ENCODE assay signal across 11 mouse cellular contexts in the genomic region with DNA sequence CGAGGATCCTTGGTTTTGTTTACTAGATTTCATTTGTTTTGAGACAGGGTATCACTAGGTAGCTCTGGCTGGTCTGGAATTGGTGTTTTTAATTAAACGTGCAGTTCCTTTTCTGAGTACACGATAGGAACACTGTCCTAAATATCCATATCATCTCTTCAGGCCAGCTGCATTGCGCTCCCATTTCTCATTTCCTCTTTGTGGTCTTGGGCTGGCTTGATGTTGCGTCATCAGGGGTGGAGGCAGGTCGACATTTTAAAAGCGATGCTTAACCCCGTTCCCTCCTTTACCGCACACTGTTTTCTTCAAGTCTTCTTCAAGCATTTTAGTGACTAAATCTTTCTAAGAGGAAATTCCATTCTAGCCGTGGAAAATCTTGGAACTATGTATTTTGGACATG.
A peak's percentile ranks its signal among the peaks of the same experiment; 100 is the strongest.
DNase-seq lines count a peak whose midpoint lies in the region; ATAC-seq and TF ChIP-seq lines count a peak whose summit lies in the region.
"Had no signal": no experiment of that assay in that cellular context is flagged by ENCODE, and none has a peak within 500 bp of the region (broad histone marks: within the 10 kb centered on the region; RNA-seq: fewer than 3 reads in every experiment).

No protein-coding gene starts in this region.

- no peak overlapping the region for H3K4me2 ChIP-seq in embryonic facial prominence, embryonic 14.5 days (ENCODE audit: low read depth, low read length)
- no peak overlapping the region for H3K4me2 ChIP-seq in liver, postnatal 0 days (ENCODE audit: low read depth, low read length)
- H3K4me2 ChIP-seq in CH12.LX (ENCODE audit: insufficient read depth, low read depth, poor library complexity, severe bottlenecking) = peak overlapping the region; percentile 39
- H3K4me2 ChIP-seq: liver, embryonic 12.5 days; midbrain, embryonic 13.5 days had no signal

- ATAC-seq in embryonic facial prominence, embryonic 14.5 days (ENCODE audit: low read depth) = no peak
- no peak for ATAC-seq in liver, postnatal 0 days
- ATAC-seq in megakaryocyte-erythroid progenitor cell, adult 5-6 weeks (replicated peaks; ENCODE audit: low FRiP score, low TSS enrichment, poor library complexity, severe bottlenecking) = no peak
- ATAC-seq: liver, embryonic 12.5 days; midbrain, embryonic 13.5 days had no signal

- no peak for TF ChIP-seq POLR2A in liver, adult 2 months (IDR thresholded peaks at IDR 0.05; ENCODE audit: extremely low read depth, insufficient read depth, low read length)
- no peak for TF ChIP-seq POLR2A in CH12.LX (IDR thresholded peaks at IDR 0.05; ENCODE audit: low read depth, low read length)

- H3K4me3 ChIP-seq in embryonic facial prominence, embryonic 14.5 days (ENCODE audit: low read depth, low read length) = no peak overlapping the region
- no peak overlapping the region for H3K4me3 ChIP-seq in embryonic facial prominence, embryonic 10.5 days
- no peak overlapping the region for H3K4me3 ChIP-seq in liver, adult 2 months (ENCODE audit: insufficient read depth, low read depth, low read length)
- H3K4me3 ChIP-seq in liver, postnatal 0 days (ENCODE audit: low read depth, low read length) = no peak overlapping the region
- H3K4me3 ChIP-seq in CH12.LX (replicated peaks in 1 of 3; ENCODE audit: low read depth in 2 of 3, low read length in 2 of 3, poor library complexity in 1 of 3) = no peak overlapping the region
- H3K4me3 ChIP-seq: liver, embryonic 12.5 days; midbrain, embryonic 13.5 days had no signal

- dilution Hi-C loops in CH12.LX (cut with MboI; ENCODE audit: extremely low pct_ligation_motif_present, extremely low pct_unique_long_range_greater_than_20kb, low sequenced_read_pairs) = no loop called here

- no peaks in the 10 kb centered on the region for H3K4me1 ChIP-seq in embryonic facial prominence, embryonic 14.5 days (ENCODE audit: control insufficient read depth, insufficient read depth, low read length)
- H3K4me1 ChIP-seq in embryonic facial prominence, embryonic 10.5 days = no peaks in the 10 kb centered on the region
- no peaks in the 10 kb centered on the region for H3K4me1 ChIP-seq in liver, adult 2 months (ENCODE audit: control insufficient read depth, insufficient read depth, low read length)
- H3K4me1 ChIP-seq in liver, postnatal 0 days (ENCODE audit: insufficient read depth) = no peaks in the 10 kb centered on the region
- H3K4me1 ChIP-seq in CH12.LX (ENCODE audit: control insufficient read depth in 1 of 2, insufficient read depth in 2 of 2) = peaks cover 0 to 7% of the 10 kb centered on the region in 2 experiments; a peak in 2 of 4 replicates
- H3K4me1 ChIP-seq: liver, embryonic 12.5 days; midbrain, embryonic 13.5 days had no signal

- no peaks in the 10 kb centered on the region for H3K79me2 ChIP-seq in liver, adult 2 months (ENCODE audit: control insufficient read depth, insufficient read depth, low read length)
- H3K79me2 ChIP-seq in CH12.LX (replicated peaks; ENCODE audit: control insufficient read depth, extremely low read depth, insufficient read depth, poor library complexity, severe bottlenecking) = no peaks in the 10 kb centered on the region

- no peaks in the 10 kb centered on the region for H3K36me3 ChIP-seq in embryonic facial prominence, embryonic 14.5 days (ENCODE audit: control insufficient read depth, insufficient read depth, low read length)
- H3K36me3 ChIP-seq in embryonic facial prominence, embryonic 10.5 days (replicated peaks) = no peaks in the 10 kb centered on the region
- H3K36me3 ChIP-seq in liver, adult 2 months (ENCODE audit: control insufficient read depth, insufficient read depth, low read length) = no peaks in the 10 kb centered on the region
- H3K36me3 ChIP-seq in liver, postnatal 0 days (replicated peaks; ENCODE audit: insufficient read depth, low read length) = no peaks in the 10 kb centered on the region
- no peaks in the 10 kb centered on the region for H3K36me3 ChIP-seq in CH12.LX (replicated peaks in 1 of 2; ENCODE audit: control insufficient read depth in 1 of 2, insufficient read depth in 1 of 2, low read length in 1 of 2)
- H3K36me3 ChIP-seq: liver, embryonic 12.5 days; midbrain, embryonic 13.5 days had no signal

- in situ Hi-C loops in CH12.LX (cut with MboI; ENCODE audit: low pct_ligation_motif_present, low pct_unique_long_range_greater_than_20kb, low sequenced_read_pairs) = no loop called here

- 78% methylated on average over 10 of the region's 10 CpGs for WGBS in embryonic facial prominence, embryonic 14.5 days
- WGBS in embryonic facial prominence, embryonic 10.5 days = 90% methylated on average over 10 of the region's 10 CpGs
- WGBS in liver, adult 2 months = 78% methylated on average over 10 of the region's 10 CpGs
- 38% methylated on average over 10 of the region's 10 CpGs for WGBS in liver, postnatal 0 days (ENCODE audit: insufficient replicate concordance)

- no peak for TF ChIP-seq EP300 in liver, postnatal 0 days (IDR thresholded peaks at IDR 0.05; ENCODE audit: low read depth)
- TF ChIP-seq EP300 in CH12.LX (IDR thresholded peaks at IDR 0.05; ENCODE audit: low read length) = peak; percentile 82

- H3K9me3 ChIP-seq in embryonic facial prominence, embryonic 14.5 days (ENCODE audit: control insufficient read depth, low read length) = no peaks in the 10 kb centered on the region
- H3K9me3 ChIP-seq in embryonic facial prominence, embryonic 10.5 days = no peaks in the 10 kb centered on the region
- H3K9me3 ChIP-seq in liver, postnatal 0 days (ENCODE audit: low read length) = no peaks in the 10 kb centered on the region
- peaks cover 2% of the 10 kb centered on the region for H3K9me3 ChIP-seq in CH12.LX (replicated peaks; ENCODE audit: low read length)
- H3K9me3 ChIP-seq: liver, embryonic 12.5 days; midbrain, embryonic 13.5 days had no signal

- TF ChIP-seq CTCF in liver, adult 2 months (IDR thresholded peaks at IDR 0.05; ENCODE audit: low read depth, low read length) = no peak
- no peak for TF ChIP-seq CTCF in liver, postnatal 0 days (IDR thresholded peaks at IDR 0.05; ENCODE audit: low read depth)
- TF ChIP-seq CTCF in CH12.LX (conservative IDR thresholded peaks at IDR 0.05 in 1 of 2, IDR thresholded peaks at IDR 0.05 in 1 of 2; ENCODE audit: low read depth in 2 of 2, low read length in 2 of 2) = no peak

- no peak overlapping the region for H3K27ac ChIP-seq in embryonic facial prominence, embryonic 14.5 days (replicated peaks; ENCODE audit: low read depth, low read length)
- H3K27ac ChIP-seq in embryonic facial prominence, embryonic 10.5 days (replicated peaks) = no peak overlapping the region
- no peak overlapping the region for H3K27ac ChIP-seq in liver, adult 2 months (replicated peaks; ENCODE audit: insufficient read depth, low read depth, low read length)
- no peak overlapping the region for H3K27ac ChIP-seq in liver, postnatal 0 days (ENCODE audit: low read depth)
- no peak overlapping the region for H3K27ac ChIP-seq in CH12.LX (ENCODE audit: insufficient read depth, low read depth)
- H3K27ac ChIP-seq: liver, embryonic 12.5 days; midbrain, embryonic 13.5 days had no signal

- TF ChIP-seq RAD21 in CH12.LX (IDR thresholded peaks at IDR 0.05; ENCODE audit: low read depth, low read length) = no peak

- DNase-seq in embryonic facial prominence, embryonic 14.5 days (ENCODE audit: low spot score) = peak; percentile 26
- no peak for DNase-seq in embryonic facial prominence, embryonic 10.5 days (ENCODE audit: low spot score)
- peak; percentile 7 for DNase-seq in liver, adult 2 months (ENCODE audit: extremely low read depth, low read depth, low spot score)
- no peak for DNase-seq in liver, postnatal 0 days
- DNase-seq in CH12.LX (ENCODE audit: extremely low read depth) = peak; percentile 26
- DNase-seq in lung, postnatal 4 days = peak; percentile 21 to 31
- DNase-seq in frontal cortex, postnatal 14 days (ENCODE audit: low spot score in 2 of 2) = no peak
- DNase-seq: cerebellum, adult 9-11 months had no signal

- no peak overlapping the region for H3K9ac ChIP-seq in embryonic facial prominence, embryonic 14.5 days (ENCODE audit: low read depth, low read length)
- no peak overlapping the region for H3K9ac ChIP-seq in liver, adult 2 months (ENCODE audit: low read depth, low read length)
- no peak overlapping the region for H3K9ac ChIP-seq in liver, postnatal 0 days (replicated peaks)
- H3K9ac ChIP-seq in CH12.LX (ENCODE audit: insufficient read depth, low read depth) = no peak overlapping the region
- H3K9ac ChIP-seq: liver, embryonic 12.5 days; midbrain, embryonic 13.5 days had no signal

- H3K27me3 ChIP-seq in embryonic facial prominence, embryonic 14.5 days (replicated peaks; ENCODE audit: control insufficient read depth, insufficient read depth, low read length) = no peaks in the 10 kb centered on the region
- H3K27me3 ChIP-seq in embryonic facial prominence, embryonic 10.5 days (replicated peaks; ENCODE audit: low read depth, poor library complexity, severe bottlenecking) = no peaks in the 10 kb centered on the region
- no peaks in the 10 kb centered on the region for H3K27me3 ChIP-seq in liver, adult 2 months (ENCODE audit: control insufficient read depth, insufficient read depth, low read length)
- H3K27me3 ChIP-seq in liver, postnatal 0 days (ENCODE audit: insufficient read depth, low read length) = no peaks in the 10 kb centered on the region
- H3K27me3 ChIP-seq in CH12.LX (replicated peaks) = no peaks in the 10 kb centered on the region
- H3K27me3 ChIP-seq: liver, embryonic 12.5 days; midbrain, embryonic 13.5 days had no signal

TF ChIP-seq in CH12.LX, 34 proteins besides CTCF, POLR2A, EP300 and RAD21:
- 0 out of 2 replicates have a peak, but pooled peaks have one; percentile 33 for TF ChIP-seq ETS1 (conservative IDR thresholded peaks at IDR 0.05; ENCODE audit: low read depth, low read length)
- peak; percentile 90 for TF ChIP-seq IRF4 (IDR thresholded peaks at IDR 0.05; ENCODE audit: low read depth, low read length)
- TF ChIP-seq JUN (IDR thresholded peaks at IDR 0.05; ENCODE audit: insufficient read depth, low read depth, low read length) = no peak
- no peak for TF ChIP-seq TCF12 (IDR thresholded peaks at IDR 0.05; ENCODE audit: low read depth, low read length)
- no peak for TF ChIP-seq E2F4 (IDR thresholded peaks at IDR 0.05; ENCODE audit: insufficient replicate concordance, low read depth, low read length)
- peak; percentile 34; the same call in 1 of the 2 replicates for TF ChIP-seq MEF2A (IDR thresholded peaks at IDR 0.05; ENCODE audit: borderline replicate concordance, low read depth, low read length)

Comparison
In these comparisons a context has a peak if more than half of its experiments do, and no peak if none do; other contexts are left out.
1. DNase-seq: peak in embryonic facial prominence, embryonic 14.5 days (single experiment), liver, adult 2 months (single experiment), CH12.LX (single experiment) and lung, postnatal 4 days (2 of 2); none in embryonic facial prominence, embryonic 10.5 days (single experiment), liver, postnatal 0 days (single experiment) and frontal cortex, postnatal 14 days (0 of 2).